Mouse (Mus musculus) limb, embryonic 14.5 days (tissue): ENCODE results near the gene Dnajb13. TPM values are rescaled to one million over a fixed set of nuclear protein-coding genes. Genes with fewer than 3 reads are reported as not detected.

Experiments
- ATAC-seq: fragments of 200-750 bp; cut with Nextera tagmentation; 2 replicates; pipeline ENCODE4 v1.8.0; 2017; ENCODE audit warnings: low read depth, moderate number of reproducible peaks, moderate TSS enrichment; ENCODE audit not compliant: low FRiP score
- DNase-seq: peaks from one replicate; pipeline ENCODE4 v3.0.0-alpha.2; 2015; ENCODE audit warnings: low spot score
- H3K27ac ChIP-seq: fragments of 300-500 bp; sonication (generic); replicated peaks from 2 replicates; pipeline ENCODE4 v1.5.1; 2014; ENCODE audit warnings: low read depth, mild to moderate bottlenecking, low read length, moderate library complexity, mixed read lengths
- H3K27me3 ChIP-seq: fragments of 300-500 bp; sonication (generic); 2 replicates; pipeline ENCODE4 v1.6.1; 2014; ENCODE audit warnings: low read length, mixed read lengths; ENCODE audit not compliant: control insufficient read depth, insufficient read depth
- H3K36me3 ChIP-seq: fragments of 300-500 bp; sonication (generic); 2 replicates; pipeline ENCODE4 v1.6.1; 2014; ENCODE audit warnings: mild to moderate bottlenecking, low read length, moderate library complexity, mixed read lengths; ENCODE audit not compliant: control insufficient read depth, insufficient read depth
- H3K4me1 ChIP-seq: fragments of 300-500 bp; sonication (generic); 2 replicates; pipeline ENCODE4 v1.6.1; 2014; ENCODE audit warnings: antibody characterized with exemption, low read length, mixed read lengths; ENCODE audit not compliant: control insufficient read depth, insufficient read depth
- H3K4me2 ChIP-seq: fragments of 300-500 bp; sonication (generic); replicated peaks from 2 replicates; pipeline ENCODE4 v1.6.1; 2014; ENCODE audit warnings: low read depth, mild to moderate bottlenecking, low read length, moderate library complexity; ENCODE audit not compliant: severe bottlenecking
- H3K4me3 ChIP-seq: fragments of 300-500 bp; sonication (generic); replicated peaks from 2 replicates; pipeline ENCODE4 v1.5.1; 2014; ENCODE audit warnings: low read length
- H3K9ac ChIP-seq: fragments of 300-500 bp; sonication (generic); 2 replicates; pipeline ENCODE4 v1.6.1; 2014; ENCODE audit warnings: mild to moderate bottlenecking, low read depth, low read length, moderate library complexity; ENCODE audit not compliant: severe bottlenecking
- H3K9me3 ChIP-seq: fragments of 300-500 bp; sonication (generic); 2 replicates; pipeline ENCODE4 v1.6.1; 2016; ENCODE audit warnings: low read length; ENCODE audit not compliant: control insufficient read depth
- POLR2A ChIP-seq: fragments of 200-500 bp; IDR thresholded peaks from 2 replicates; pipeline ENCODE4 v1.8.0; 2012; ENCODE audit warnings: inconsistent platforms, mild to moderate bottlenecking, moderate library complexity, borderline replicate concordance; ENCODE audit not compliant: insufficient read depth, insufficient read length; ENCODE audit errors: extremely low read depth
- WGBS: fragments of 180-500 bp; shearing (Covaris S2); extraction: QIAGEN DNeasy Blood & Tissue Kit; methylation state at CpG from one replicate; pipeline ENCODE4 v1.1.7; 2014; 5-methylcytosine and 5-hydroxymethylcytosine counted together
- polyA plus RNA-seq, 2 experiments: library from polyadenylated mRNA; depleted of rRNA in 1 of 2; stranded (reverse) in 1 of 2; unstranded in 1 of 2; fragments of >200 nt; fragmentation: Nextera tagmentation in 1 of 2; extraction: Ambion mirVana in 1 of 2; gene quantifications; 2 replicates each; pipeline versions ENCODE4 v1.2.1 to v1.2.3; 2012 to 2014

Gene Dnajb13
- polyA plus RNA-seq, 2 experiments: 0.14 TPM

DNA sequence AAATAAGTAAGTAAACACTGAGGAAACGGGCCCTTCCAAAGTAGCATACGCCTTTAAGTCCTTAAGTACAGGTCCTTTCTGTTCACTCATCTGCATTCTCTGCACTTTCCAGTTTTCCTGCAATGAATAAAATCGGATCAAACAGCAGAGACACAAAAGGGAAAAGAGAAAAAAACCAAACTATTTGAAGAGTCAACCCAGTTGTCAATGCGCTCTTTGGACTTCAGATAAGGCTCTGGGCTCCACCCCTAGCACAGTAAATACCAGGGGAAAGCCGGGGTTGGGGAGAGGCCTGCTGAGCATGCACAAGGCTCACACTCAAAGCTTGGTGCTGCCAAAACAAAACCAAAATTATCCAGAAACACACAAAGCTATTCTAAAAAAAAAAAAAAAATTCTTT lies 40.2 kb upstream of the Dnajb13 start:
- no peaks in the 10 kb centered on the region for H3K9me3 ChIP-seq
- WGBS: 68% methylated on average over 5 of the region's 5 CpGs
- H3K4me1 ChIP-seq: no peaks in the 10 kb centered on the region
- peak overlapping the region; percentile 77 for H3K27ac ChIP-seq
- no peaks in the 10 kb centered on the region for H3K27me3 ChIP-seq
- 0 out of 2 replicates have a peak overlapping the region, but pooled peaks have one; percentile 3 for H3K9ac ChIP-seq
- no peak overlapping the region for H3K4me3 ChIP-seq
- peaks cover 15% of the 10 kb centered on the region for H3K36me3 ChIP-seq
- no peak overlapping the region for H3K4me2 ChIP-seq
- ATAC-seq: no peak
- TF ChIP-seq POLR2A: no peak
- no peak for DNase-seq

DNA sequence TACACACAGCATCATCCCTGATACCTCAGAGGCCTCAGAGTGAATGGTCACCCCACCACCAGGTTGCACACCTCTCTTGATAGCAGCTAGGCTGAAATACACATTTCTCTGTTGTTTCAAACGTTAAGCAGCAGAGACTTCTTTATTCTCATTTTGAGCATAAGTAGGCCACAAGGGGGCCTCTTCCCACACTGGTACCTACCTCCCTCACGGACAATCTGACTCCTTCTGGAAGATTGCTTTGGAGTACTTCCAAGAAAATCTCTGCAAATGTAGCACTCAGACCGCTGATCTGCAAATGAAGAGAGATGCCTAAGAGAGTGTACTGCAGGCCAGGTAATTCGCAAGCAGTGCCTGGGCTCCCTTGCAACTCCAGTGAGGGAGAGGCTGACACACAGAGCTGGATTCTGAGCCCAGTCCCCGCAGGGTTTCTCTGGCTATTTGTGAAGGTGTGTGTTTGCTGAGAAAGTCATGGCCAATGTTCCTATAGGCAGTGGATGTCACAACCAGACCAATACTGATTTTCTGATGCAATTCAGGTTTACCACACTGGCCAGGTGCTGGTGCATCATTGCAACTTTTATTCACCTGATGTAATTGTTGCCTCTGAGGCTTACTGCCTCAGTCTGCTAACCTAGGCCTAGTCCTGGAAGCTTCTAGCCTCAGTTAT lies 35.7 kb upstream of the Dnajb13 start:
- H3K9ac ChIP-seq: 0 out of 2 replicates have a peak overlapping the region, but pooled peaks have one; percentile 12
- no peak for ATAC-seq
- peak; percentile 35 for DNase-seq
- 59% methylated on average over 5 of the region's 5 CpGs for WGBS
- no peaks in the 10 kb centered on the region for H3K4me1 ChIP-seq
- H3K36me3 ChIP-seq: peaks cover 34% of the 10 kb centered on the region
- no peak overlapping the region for H3K27ac ChIP-seq
- TF ChIP-seq POLR2A: no peak
- H3K9me3 ChIP-seq: no peaks in the 10 kb centered on the region
- no peak overlapping the region for H3K4me2 ChIP-seq
- H3K4me3 ChIP-seq: no peak overlapping the region
- no peaks in the 10 kb centered on the region for H3K27me3 ChIP-seq

DNA sequence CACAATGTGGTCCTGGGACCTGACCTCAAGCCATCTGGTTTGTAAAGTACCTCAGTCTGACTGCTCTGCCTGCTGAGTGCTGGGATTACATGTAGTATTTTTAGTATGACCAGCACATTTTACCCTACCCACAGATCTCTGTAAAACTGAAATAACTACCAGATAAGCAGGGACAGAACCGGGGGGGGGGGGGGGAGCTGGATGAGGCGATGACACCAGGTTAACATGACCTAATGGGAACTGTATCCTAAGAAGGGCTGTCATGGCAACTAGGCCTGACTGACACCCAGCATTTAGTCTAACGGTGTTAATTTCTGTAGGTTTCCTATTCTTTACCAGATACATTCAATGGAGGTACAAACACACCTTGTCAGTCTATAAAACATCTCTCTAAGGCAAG lies 35.0 kb upstream of the Dnajb13 start:
- no peak for TF ChIP-seq POLR2A
- peaks cover 34% of the 10 kb centered on the region for H3K36me3 ChIP-seq
- H3K4me2 ChIP-seq: no peak overlapping the region
- no peaks in the 10 kb centered on the region for H3K9me3 ChIP-seq
- H3K27me3 ChIP-seq: no peaks in the 10 kb centered on the region
- WGBS: 86% methylated on average over 3 of the region's 3 CpGs
- DNase-seq (no peak), ATAC-seq (no peak)
- no peaks in the 10 kb centered on the region for H3K4me1 ChIP-seq
- no peak overlapping the region for H3K27ac ChIP-seq
- no peak overlapping the region for H3K9ac ChIP-seq
- no peak overlapping the region for H3K4me3 ChIP-seq

DNA sequence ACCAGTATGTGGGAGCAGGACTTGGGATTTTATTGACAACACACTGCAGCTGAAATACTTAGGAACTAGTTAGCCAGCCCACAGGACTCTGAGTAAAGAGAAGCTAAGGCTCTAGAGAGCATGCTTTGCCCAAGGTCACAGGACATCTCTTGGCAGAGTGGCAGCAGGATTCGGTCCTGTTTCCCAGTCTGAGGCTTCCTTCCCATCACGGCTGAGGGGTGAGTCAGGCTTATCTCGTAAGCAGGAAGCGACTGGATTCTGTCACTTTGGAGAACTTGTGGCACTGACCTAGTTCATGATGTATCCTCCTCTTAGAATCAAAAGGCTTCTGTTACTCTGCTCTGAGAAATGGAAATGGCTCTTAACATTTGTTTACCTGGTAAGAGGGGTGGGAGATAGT lies 32.9 kb upstream of the Dnajb13 start:
- Histone ChIP-seq H3K27ac (no peak overlapping the region), H3K27me3 (no peaks in the 10 kb centered on the region), H3K9ac (no peak overlapping the region), H3K4me1 (no peaks in the 10 kb centered on the region), H3K9me3 (no peaks in the 10 kb centered on the region), H3K36me3 (peaks cover 34% of the 10 kb centered on the region), H3K4me3 (no peak overlapping the region), H3K4me2 (no peak overlapping the region)
- ATAC-seq (no peak), DNase-seq (no peak)
- TF ChIP-seq POLR2A: no peak
- 84% methylated on average over 4 of the region's 4 CpGs for WGBS

DNA sequence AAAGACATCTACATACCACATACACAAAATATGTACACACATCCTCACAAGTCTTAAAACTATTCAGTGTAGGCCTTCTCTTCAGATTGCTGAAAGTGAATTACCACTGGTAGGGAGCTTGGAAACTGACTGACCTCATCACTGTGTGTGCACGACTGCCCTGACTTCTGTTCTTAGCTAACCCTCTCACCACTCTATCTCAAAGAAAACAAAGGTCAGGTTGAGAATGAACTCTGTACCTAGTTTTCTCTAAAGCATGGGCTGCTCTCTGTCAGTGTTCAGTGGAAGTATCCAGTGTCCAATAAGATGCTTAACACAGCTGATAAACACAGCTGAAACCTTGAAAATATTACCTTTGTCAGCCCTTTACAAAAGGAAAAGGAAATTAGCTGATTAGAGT lies 29.7 kb upstream of the Dnajb13 start:
- peaks cover 22% of the 10 kb centered on the region for H3K36me3 ChIP-seq
- no peaks in the 10 kb centered on the region for H3K4me1 ChIP-seq
- 64% methylated on average over 1 of the region's 1 CpGs for WGBS
- H3K27me3 ChIP-seq: no peaks in the 10 kb centered on the region
- no peak for TF ChIP-seq POLR2A
- no peaks in the 10 kb centered on the region for H3K9me3 ChIP-seq
- no peak overlapping the region for H3K27ac ChIP-seq
- no peak overlapping the region for H3K9ac ChIP-seq
- no peak for DNase-seq
- no peak overlapping the region for H3K4me2 ChIP-seq
- ATAC-seq: no peak
- H3K4me3 ChIP-seq: no peak overlapping the region
